Mouse (Mus musculus): ENCODE measurements around the gene Stx4a.
"Not testable (repeated sequence)": the region's sequence is repeated elsewhere in the genome, so short reads cannot be mapped to it uniquely, and the experiment has no call there.

Stx4a gene

DNA sequence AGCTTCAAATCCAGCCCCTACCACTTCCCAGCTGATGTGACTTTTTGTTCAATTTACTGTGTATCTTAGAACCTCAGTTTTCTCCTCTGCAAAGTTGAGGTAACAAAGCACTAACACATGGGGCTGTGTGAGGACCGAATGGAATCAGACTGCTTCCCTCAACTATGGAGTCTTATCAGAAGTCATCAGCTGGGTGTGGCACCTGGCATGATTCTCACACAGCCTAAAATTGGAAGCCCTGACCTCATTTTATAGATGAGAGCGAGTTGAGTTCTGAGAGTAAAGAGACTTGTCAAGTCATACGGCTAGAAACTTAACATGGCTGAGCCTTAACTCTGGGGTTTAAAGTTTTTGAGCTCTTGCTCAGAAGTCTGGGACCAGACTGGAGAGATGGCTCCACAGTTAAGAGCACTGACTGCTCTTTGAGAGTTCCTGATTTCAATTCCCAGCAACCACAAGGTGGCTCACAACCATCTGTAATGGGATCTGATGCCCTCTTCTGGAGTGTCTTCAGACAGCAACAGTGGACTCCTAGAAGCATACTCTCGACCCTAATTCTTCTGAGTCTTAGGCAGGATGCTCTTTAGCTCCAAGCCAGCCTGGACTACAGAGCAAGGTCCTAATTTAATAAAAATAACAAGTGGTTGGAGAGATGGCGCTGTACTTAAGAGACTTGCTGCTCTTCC is 46.2 kb downstream of the Stx4a start:
- DNase-seq = peak; percentile 34

DNA sequence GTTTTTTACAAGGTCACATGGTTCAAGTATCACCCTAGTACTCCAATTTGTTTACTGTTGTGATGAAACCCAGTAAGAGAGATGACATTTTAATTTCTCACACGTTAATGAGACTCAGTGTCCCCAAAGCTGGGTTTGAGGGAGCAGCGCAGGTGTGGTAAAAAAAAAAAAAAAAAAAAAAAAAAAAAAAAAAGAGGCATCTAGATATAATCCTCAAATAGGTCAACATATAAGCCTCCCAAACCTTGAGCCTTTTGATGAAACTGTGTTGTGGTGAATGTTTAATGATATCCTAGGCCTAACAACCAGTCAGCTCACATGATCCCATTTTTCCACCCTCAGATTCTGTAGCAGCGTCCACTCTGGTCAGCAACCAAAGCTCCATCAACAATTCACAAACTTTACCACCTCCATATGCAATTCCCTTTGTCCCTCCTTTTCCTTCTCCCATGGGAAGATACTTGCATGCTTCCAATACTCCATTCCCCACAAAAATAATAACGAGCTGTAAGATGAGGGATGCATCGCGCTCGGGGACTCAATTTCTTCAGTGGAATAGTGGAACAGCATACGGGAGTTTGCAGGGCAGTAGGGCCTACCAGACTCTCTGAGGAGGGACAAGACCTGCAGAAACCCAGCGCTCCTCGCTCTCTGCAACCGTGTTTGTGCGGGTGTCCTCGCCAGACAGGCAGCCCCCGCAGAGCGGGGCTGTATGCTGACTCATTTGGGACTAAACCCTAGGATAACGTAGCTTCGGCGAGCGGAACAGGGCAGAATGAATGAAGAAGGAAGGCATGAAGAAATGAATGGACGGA is 50.9 kb downstream of the Stx4a start:
- DNase-seq = no peak

DNA sequence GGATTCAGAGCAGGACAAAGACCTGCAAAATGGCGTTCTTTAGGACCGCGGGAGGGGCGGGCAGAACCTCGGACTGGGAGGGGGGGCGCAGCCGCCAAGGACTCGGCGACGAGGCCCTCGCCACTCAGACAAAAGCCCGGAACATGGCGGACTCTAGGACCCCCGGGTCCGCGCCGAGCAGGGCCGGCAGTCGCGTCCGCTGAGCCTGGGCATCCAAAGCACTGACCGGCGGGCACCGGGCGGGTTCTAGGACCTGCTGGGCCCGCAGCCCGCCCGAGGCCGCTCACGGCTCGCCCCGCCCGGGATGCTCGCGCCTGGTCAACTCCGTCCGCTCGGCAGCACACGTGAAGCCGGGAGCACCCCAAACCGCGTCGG is 51.5 kb downstream of the Stx4a start:
- DNase-seq = peak; percentile 92

DNA sequence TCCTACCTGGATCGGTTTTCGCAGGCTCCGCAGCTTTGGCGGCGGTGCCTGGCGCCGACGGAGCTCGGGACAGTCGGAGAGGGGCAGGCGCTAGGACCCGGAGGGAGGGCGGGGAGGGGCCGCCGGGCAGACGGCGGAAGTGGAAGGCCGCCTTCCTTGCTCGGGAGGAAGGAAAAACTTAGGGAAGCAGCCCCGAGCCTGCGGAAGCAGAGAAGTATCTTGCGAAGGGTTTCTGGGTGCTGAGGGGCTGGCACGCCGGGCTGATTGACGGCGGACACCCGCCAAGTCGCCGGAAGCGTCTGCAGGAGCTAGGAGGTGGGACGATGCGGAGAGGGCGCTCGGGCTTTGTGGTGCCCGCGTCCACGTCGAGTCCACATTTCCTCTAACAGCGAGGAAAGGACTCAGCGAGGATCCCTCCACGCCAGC is 52.0 kb downstream of the Stx4a start, which contains the start of gene Zfp646:
Gene Zfp646, plus strand, starts transcription at position 181 of the 426 bp plus-strand sequence.
- peak; percentile 80 for DNase-seq

DNA sequence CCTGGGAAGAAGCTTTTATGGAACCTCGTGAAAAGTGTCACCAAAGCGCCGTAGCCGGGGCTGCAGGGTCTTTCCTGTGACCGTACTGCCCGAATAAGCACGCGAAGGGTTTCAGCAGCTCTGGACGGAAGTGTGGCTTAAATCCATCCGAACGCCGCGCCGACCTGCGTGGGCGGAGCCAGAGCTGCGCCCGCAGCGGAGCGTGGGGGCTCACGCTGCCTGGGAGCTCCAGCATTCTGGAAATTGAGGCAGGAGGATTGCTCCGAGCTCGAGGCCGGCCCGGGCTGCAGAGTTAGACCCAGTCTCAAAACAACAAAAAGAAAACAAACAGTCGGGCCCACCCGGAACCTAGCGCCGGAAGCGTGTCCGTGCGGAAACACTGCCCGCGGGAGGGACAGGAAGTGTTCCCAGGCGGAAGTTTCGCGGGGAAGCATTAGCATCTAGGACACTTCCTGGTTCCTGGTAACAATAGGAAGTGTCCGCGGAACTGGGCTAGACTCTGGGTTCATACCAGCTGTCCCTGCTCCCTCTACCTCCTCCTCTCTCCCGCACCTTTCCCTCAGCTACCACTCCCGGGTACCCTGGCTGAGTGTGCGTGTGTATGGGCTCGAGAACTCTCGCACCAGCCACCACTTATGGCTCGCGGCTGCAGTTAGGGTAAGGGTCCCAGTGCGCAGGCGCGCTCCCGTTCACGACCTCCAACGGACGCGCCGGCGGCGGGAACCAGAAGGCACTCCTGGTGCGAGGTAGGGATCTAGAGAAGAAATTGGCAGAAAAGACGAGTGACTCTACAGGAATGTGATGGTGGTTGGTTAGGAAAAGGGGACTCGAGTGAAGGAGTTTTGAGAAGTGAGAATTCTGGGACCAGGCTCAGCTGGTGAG is 52.6 kb downstream of the Stx4a start, which contains the start of gene Zfp668:
Gene Zfp668, minus strand, starts transcription at position 362 of the 882 bp plus-strand sequence.
- DNase-seq = peak; percentile 88

DNA sequence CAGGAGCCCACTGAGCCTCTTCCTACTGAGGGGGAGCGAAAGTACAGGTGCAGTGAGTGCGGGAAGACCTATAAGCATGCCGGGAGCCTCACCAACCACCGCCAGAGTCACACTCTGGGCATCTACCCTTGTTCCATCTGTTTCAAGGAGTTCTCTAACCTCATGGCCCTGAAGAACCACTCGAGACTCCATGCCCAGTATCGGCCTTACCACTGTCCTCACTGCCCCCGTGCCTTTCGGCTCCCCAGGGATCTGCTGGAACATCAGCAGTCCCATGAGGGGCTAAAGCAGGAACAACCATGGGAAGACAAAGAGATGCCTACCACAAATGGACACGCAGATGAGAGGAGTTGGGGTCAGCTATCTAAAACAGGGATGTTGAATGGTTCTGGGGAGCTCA is 55.2 kb downstream of the Stx4a start:
- no peak for DNase-seq

DNA sequence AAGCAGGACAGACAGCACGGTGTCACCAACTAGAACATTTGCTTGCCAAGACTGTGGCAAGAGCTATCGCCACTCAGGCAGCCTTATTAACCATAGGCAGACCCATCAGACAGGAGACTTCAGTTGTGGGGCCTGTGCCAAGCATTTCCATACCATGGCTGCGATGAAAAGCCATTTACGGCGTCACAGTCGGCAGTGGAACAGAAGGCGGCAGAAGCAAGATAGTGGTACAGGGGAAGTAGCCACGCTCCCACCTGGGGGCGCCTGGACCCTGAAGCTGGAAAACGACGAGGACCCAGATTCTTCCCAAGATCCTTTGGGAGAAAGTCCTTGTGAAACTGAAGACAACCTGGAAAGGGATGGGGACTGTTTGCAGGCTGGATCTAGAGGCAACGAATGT is 56.3 kb downstream of the Stx4a start:
- no peak for DNase-seq

DNA sequence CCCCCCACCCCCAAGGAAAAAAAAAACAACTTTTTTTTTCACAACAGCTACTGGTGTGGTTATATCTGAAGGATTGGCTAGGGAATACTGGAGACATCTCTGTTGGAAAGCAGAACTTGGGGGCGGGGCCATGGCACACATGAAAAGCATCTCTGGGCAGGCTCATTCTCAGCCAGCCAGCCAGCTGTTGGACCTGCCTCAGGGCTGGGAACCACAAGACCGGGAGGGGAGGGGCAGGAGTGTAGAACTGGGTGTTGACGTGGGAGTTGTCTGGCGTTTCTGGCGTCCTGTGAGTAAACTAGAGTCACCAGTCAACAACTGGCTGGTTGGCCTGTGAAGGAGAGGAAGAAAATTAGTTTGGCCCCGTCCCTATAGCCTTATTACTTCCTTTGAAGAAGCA is 61.9 kb downstream of the Stx4a start:
- DNase-seq = no peak

DNA sequence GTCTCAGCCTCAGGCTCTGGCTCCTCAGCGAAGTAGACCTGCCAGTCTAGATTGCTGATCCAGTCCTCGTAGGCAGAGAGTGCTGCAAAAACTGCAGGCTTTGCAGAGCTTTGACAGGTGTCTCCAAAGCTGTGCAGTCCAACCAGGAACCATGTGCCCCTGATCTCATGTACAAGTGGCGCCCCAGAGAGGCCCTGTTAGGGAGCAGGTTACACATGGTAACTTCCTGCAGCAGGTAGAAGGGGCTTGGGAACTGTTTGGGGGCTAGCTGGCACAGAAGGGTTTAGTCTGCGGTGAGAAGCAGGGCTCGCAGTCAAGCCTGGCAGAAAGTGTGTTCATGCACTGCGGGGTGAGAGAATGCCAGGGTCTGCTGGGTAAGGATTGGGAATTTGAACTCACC is 62.5 kb downstream of the Stx4a start:
- DNase-seq = no peak

DNA sequence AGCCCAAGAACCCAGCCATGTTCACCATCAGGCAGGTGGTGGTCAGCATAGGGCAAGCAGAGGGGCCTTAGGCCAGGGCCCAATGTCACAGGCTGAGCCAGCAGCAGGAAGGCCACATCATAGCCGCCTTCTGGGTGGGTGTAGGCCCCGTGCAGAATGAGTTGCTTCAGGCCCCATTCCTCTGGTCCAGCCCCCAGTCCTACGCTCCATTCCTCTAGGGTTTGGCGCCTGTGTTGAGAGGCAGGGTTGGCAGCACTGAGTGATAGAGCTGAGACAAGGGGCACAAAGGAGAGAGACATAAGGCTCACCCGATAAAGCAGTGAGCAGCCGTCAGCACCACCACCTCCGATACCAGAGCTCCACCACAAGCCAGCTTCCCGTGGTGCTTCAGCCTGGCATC is 63.1 kb downstream of the Stx4a start:
- no peak for DNase-seq

DNA sequence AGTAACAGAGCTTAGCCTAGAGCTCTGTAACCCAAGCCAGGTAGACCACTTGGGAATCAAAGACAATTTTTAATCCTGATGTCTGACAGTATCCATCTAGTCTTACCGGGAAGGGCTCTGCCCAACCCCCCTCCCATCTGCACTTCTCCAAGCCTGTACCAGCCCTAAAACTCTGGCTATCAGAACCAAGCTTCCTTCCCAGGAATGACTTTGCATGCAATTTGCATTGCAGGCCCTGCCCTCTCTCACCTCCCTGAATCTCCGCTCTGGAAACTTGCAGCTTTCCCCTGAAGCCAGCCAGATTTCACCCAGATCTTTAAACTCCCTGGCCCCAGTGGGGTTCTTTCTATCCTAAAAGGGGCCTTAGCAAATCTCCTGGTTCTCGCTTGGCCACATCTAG is 63.7 kb downstream of the Stx4a start:
- DNase-seq = no peak

DNA sequence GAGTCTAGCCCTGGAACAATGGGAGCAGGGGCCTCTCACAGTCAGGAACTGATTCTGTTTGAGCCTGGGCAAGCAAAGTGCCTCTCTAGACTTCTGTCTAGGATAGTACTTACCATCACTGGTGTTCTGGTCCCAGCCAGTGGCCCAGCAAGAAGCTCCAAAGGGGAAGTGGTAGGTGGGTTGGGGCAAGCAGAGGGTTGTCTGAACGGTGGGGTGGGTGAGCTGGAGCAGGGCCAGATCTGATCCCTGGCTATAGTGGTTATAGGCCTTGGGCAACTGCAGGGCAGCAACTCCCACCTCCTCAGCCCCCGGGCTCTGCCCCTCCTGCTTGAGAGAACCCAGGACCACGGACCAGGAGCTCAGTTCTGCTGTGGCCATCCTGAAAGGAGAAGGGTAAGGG is 64.7 kb downstream of the Stx4a start:
- no peak for DNase-seq

DNA sequence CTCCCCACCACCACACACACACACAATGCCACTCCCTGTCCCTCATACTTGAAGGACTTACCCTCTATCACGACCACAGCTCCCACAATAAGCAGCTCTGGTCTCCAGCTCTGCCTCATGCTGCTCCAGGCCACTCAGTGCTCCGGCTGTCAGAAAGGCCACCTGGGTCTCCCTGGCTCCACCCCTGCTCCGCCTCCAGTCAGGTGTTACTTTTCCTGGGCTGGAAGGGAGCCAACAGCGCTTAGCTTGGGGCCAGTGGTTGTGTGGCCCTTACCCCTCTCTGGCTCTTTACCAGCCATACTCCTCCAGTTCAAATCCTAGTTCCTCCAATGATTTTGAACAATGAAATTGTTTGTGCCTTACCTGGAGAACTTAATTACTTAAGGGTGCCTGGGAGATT is 66.7 kb downstream of the Stx4a start, which contains the start of gene Prss53:
Gene Prss53, minus strand, starts transcription at position 173 of the 400 bp plus-strand sequence.
- DNase-seq = no peak

DNA sequence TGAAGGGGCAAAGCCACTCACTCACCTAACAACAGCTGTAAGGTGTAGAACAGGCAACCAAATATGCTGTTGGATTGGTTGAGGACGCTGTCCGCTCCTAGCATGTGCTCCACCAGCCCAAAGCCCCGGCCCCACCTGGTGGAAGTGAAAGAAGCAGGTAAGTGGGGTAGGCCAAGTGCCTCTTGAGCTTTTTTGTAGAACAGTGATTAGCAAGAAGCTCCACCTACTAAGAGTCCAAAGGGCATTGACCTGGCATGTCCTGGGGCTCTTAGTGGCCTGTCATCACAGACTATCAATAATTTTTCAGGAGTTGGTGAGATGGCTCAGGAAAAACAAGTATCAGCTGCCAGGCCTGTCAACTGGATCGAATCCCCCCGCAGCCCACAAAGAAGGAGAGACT is 70.4 kb downstream of the Stx4a start:
- no peak for DNase-seq

DNA sequence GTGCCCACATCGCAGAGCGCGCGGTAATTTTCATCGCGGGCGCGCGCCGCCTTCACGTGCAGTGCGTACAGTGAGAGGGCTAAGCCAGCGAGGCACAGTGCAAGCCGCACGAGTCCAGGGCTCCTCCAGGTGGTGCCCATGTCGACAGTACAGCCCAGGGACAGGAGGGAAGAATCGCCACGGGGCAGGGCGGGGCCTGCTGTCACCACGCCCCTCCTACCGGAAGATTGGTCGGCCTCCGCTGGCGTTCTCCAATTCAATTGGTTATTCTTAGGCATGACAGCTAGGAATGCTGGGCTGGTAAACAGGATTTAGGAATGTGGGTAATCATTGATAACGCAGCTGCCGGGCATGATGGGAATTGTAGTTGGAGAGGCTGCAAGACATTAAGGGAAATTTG is 71.3 kb downstream of the Stx4a start, which contains the start of the genes Gm21974 and Vkorc1:
Gene Gm21974, minus strand, starts transcription at position 13 of the 400 bp plus-strand sequence.
Gene Vkorc1, minus strand, starts transcription at position 176 of the 400 bp plus-strand sequence.
- peak; percentile 91 for DNase-seq

DNA sequence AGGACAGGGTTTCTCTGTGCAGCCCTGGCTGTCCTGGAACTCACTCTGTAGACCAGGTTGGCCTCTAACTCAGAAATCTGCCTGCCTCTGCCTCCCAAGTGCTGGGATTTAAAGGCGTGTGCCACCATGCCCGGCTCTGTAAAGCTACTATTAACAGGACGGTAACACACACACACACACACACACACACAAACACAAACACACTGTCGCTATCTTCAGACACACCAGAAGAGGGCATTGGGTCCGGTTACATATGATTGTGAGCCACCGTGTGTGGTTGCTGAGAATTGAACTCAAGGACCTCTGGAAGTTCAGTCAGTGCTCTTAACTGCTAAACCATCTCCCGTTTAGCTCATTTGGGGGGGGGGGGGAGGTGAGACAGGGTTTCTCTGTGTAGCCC is 71.8 kb downstream of the Stx4a start:
- DNase-seq = not testable (repeated sequence)

DNA sequence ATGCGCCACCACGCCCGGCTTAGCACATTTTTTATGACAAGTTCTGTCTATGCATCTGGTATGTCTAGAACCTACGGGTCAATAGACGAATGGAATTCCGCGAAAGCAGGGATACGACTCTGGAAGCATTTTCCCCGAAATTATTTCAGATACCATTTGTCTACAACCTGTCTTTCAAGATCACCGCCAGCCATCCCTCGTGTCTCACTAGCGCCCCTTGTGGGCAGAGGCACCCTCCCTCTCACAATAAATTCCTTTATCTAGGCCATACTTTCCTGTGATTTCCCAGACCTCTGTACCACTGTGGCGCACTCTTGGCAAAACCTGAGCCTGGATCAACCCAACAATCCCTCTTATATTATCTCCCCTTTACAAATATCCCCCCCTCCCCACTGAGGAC is 72.3 kb downstream of the Stx4a start:
- DNase-seq = peak; percentile 73

DNA sequence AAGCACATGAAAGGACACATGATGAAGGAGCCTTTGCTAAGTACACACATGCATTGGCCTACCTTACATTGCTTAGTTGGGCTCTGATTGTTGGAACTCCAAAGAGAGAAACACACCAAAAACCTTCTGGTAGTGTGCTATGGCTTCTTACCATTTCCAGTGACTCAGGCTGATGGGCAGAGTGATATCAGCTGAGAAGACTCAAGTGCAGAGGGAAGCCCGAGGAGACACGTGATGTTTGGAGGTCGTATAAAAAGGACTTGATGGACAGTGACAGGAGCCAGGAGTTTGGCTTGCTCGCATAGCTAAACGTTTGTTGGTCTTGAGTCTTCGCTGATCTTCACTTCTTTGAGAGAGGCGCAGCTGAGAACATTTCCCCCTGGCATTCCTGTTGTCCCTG is 73.4 kb downstream of the Stx4a start:
- DNase-seq = no peak

DNA sequence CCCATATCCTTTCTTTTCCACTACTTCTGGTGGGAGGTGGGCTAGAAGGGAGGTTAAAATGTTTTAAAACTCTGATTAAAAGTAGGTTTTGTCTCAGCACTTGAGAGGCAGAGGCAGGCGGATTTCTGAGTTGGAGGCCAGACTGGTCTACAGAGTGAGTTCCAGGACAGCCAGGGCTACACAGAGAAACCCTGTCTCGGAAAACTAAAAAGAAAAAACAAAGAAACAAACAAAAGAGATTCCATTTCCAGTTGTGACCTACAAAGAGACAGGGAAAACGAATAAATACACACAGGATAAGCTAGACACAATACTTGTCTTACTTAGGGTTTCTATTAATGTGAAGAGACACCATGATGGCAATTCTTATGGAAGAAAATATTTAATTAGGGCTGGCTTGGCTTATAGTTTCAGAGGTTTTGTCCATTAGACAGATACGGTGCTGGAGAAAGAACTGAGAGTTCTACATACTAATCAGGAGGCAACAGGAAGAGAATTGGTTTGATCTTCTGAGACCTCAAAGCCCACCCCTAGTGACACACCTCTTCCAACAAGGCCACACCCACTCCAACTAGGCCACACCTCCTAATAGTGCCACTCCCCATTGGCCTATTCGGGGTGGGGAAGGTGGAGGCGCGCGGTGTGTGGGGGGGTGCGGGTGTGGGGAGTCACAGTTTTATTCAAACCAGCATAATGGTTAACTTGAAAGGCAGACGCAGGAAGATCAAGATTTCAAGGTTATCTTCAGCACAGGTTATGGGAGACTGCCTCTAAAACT is 74.3 kb downstream of the Stx4a start:
- DNase-seq = peak; percentile 69
